Mouse (Mus musculus) layer of hippocampus, adult 9-11 months (tissue): ENCODE results near the gene Dio2.

Source experiments
- DNase-seq: peaks from one replicate; pipeline ENCODE4 v3.0.0; 2022

Dio2 gene

DNA sequence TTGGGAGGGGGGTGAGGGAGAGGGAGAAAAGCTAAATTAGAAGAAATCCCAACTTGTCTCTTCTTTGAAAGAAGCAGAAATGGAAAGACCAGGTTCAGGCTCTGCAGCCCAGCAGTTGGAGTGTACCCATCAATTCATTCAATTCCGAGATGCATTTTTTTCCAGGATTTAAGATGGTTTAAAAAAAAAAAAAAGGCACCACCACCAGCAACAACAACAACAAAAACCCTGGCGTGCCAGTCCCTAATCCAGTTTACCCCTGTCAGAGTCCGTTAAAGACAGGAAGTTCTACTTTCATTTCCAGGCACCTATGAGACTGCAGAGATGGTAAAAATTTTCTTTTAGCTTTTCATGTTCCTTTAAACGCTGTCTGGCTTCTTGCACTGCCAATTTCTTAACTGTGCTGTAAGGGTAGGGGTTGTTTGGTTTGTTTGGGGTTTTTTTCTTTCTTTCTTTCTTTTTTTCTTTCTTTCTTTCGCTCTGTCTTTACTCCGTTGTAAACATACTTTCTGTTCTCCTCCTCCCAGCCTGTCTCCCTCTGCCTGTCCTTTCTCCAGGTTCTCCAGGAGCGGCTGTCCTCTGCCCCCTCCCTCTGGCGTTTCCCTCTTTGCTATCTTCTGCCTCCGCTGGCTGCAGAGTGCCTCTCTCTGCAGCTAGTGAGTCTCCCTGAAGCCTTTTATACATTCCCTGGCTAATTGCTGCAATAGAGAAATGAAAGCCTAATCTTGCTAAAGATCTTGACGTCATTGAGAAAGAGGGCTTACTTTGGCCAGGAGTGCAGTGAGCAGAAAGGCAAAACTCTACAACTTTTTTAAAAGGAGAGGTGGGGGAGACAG is at the start of gene Dio2:
Gene Dio2 (minus strand): TSS at position 51 of the 836 bp plus-strand sequence.
- DNase-seq = no peak

DNA sequence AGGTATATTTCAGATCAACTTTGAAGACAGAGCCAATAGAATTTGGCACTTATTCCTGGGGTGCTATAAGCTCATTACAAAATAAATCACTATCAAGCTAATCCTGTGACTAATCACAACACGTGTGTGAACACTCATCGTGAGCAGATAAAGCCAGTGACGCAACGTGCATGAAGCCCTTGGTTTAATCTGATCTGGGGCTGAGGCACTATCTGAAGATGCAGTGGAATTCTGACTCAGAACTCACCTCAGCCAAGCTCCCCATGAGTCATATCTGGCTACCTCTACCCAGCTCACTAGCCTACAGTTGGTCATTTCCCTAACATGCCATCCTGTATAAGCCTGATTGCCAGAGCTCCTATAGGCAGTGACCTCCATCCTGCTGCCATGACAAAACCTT is 43.2 kb upstream of the Dio2 start:
- no peak for DNase-seq

DNA sequence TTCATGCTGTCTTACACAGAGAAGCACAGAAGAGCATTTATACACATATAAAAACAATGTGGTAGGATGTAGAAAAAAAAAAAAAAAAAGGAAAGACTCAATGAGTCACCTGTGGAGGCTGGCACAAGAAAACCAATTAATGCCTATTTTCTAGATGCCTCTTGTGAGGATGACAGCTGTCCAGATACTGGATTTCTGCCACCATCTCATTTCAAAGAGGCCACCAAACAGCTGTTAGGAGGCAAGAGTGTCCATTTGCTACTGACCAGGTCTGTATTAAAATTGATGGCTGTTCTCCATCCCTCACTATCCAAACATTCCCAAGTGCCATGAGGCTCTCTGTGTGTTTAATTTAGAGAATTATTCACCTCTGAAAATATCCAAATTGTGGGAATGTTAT is 6.5 kb upstream of the Dio2 start:
- no peak for DNase-seq

DNA sequence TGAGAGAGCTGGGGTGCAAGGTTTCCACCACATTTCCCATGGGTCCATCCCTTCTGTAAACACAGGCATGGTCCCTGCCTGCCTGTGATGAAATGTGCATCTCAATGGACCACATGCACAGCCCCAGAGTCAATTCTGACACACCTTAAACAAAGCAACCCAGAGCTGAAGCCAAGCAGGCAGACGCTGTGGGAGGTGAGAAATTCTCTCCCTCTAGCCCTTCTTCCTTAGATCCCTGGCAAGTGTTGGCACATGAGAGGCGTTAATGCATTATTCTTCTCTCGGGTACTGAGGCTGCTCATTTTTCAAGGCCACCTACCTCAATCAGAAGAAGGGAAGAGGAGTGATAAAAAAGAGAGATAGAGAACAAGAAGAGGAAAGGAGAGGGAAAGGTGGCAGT is 5.4 kb upstream of the Dio2 start:
- no peak for DNase-seq

DNA sequence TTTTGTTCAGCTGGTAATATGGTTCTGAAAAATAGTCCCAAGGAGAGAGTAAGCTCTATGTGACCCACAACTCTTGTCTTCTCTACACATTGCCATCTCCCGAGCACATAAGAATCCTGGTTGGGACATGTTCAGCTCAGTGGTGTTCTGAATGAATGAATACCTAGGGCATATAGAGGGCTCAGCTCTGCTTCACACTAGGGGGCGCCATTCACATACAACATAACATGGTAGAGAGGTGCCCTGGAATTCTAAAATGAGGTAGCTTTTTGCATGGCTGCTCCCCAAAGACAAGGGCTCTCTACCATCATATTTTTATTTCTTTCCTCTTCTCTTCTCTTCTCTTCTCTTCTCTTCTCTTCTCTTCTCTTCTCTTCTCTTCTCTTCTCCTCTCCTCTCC is 2.2 kb upstream of the Dio2 start:
- DNase-seq = peak; percentile 75

DNA sequence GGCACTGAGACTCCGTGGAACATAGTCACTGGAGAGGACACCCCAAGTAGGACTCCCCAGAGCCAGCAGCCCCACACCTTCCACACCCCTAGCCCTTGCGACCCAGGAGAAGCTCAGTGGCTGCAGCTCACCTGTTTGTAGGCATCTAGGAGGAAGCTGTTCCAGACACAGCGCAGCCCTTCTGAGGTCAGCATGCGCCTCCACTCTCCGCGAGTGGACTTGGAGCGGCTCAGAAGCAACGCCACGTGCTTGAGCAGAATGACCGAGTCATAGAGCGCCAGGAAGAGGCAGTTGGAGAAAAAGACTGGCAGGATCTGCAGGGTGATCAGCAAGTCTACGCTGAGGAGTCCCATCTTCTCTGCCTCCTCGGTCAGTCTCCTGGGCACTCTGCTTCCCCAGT is 306 bp downstream of the Dio2 start:
- no peak for DNase-seq

DNA sequence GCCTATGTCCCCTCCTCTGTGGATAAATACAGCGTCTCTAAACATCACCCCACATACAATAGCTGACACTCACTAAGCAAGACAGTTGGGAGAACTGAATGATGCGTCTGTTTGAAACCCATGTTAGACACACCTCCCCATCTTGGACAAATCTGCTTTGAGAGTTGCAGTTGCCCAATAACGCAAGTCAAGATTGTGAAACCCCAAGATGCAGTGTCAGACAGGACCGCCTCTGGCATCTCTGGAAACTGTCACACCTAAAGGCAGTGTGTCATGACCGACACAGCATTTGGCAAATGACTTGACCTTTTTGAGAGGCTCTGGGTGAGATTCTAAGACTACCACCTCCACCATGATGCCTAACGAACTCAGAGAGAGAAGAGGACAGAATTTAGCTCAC is 2.8 kb downstream of the Dio2 start:
- no peak for DNase-seq

DNA sequence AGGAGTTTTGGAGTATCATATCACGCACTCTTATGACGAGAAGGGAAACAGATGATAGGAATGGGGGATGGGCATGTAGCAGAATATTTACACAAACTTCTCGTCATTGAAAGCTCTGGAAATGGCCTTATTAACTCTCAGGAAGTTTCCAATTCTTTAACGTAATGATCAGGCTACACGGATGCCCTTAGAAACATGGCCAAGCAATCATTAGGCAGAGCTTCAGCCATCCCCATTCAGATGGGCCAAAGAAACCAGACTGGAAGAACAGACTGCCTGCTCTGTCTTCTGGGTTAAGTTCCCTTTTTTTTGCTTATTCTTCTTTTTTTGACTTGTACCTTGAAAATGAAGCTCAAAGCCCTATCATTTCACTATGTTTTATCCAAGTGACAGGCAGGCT is 3.7 kb downstream of the Dio2 start:
- DNase-seq = no peak

DNA sequence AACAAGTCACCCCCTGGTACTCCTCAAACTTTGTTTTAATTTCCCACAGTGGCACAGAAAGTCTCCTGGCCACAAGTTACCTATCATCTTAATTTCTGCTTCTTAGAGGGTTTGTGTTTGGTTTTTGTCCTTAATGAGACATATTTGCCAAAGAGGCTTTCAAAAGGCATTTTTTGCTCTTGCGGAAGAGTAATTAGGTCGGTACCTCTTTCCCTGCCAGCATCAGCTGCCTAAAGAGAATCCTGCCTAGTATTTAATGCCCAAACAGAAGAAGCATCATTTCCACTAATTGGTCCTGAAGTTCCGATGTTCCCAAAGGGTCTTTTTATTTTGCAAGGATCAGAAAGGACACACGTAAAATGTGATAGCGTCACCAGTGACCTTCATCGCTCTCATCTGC is 4.5 kb downstream of the Dio2 start:
- peak; percentile 20 for DNase-seq

DNA sequence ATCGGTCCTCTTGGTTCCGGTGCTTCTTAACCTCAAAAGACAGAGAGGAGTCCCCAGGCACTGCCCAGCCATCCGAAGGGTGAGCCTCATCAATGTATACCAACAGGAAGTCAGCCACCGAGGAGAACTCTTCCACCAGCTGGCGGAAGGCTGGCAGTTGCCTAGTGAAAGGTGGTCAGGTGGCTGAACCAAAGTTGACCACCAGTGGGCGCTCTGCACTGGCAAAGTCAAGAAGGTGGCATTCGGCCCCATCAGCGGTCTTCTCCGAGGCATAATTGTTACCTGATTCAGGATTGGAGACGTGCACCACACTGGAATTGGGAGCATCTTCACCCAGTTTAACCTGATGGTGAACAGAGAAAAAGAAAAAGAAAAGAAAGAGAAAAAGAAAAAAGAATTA is 8.6 kb downstream of the Dio2 start:
- DNase-seq = peak; percentile 7

DNA sequence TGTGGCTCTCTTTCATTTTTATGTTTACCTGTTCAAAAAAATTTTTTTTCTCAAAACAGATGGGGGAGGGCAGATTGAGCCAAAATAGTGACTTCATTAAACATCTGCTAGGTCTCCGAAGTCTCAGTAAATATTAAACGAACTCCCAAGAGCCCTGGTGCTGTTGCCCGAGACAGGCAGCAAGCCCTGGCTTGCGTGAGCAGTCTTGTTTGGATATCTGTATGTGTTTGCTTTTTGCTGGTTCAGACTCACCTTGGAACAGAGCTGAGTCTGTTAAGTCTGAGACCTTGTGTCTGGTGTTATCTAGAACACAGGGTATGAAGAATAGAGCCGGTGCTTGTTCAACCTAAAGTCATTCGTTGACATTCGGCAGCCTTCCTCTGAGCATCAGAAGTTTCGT is 13.1 kb downstream of the Dio2 start:
- no peak for DNase-seq

DNA sequence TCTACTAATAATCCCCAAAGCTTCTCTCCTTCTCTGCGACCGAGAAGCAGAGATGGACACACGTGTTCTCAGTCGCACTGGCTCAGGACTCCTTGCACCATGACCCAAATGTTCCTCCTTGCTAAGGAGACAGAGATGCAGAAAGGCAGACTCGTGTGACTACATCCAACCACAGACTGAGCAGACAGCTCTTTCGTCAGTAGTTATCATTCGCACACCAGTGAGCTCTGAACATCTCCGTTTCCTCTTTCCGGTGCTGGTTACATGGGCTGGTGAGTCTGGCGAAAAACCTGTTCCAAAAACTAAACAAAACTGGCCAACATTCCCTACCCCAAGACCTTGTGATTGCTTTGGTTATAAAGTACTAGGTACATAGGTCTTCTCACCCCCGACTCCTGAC is 13.6 kb downstream of the Dio2 start:
- no peak for DNase-seq

DNA sequence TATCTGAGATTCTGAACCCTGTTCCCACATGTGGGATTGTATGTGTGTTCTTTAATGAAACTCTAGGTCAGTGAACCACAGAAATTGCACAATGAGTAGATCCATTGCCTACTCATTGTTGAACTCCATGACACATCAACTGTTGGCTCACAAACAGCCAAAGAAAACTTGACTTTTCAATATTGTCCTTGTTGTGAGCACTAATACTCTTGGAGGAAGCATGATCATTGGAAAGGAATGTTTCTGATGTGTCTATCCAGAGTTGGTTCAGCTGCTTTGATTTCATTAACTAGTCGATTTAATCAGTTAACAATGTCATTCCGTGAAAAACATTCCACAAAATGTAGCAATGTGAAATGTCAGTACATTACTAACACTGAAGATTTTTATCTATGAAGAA is 44.1 kb downstream of the Dio2 start:
- no peak for DNase-seq
